Mouse (Mus musculus) embryonic facial prominence, embryonic 13.5 days (tissue): ENCODE data around the gene Slc13a5. TPM values are rescaled to one million over a fixed set of nuclear protein-coding genes. Genes with fewer than 3 reads are reported as not detected.

Experiments used
- ATAC-seq: fragments of 200-750 bp; cut with Nextera tagmentation; 2 replicates; pipeline ENCODE4 v1.8.0; 2017; ENCODE audit warnings: low read depth; ENCODE audit not compliant: insufficient number of reproducible peaks, insufficient read depth, low FRiP score, low TSS enrichment
- H3K27ac ChIP-seq: fragments of 300-500 bp; sonication (generic); 2 replicates; pipeline ENCODE4 v1.5.1; 2015; ENCODE audit warnings: moderate library complexity, mild to moderate bottlenecking, inconsistent platforms
- H3K27me3 ChIP-seq: fragments of 300-500 bp; sonication (generic); 2 replicates; pipeline ENCODE4 v1.6.1; 2015; ENCODE audit warnings: mild to moderate bottlenecking, inconsistent platforms
- H3K36me3 ChIP-seq: fragments of 300-500 bp; sonication (generic); 2 replicates; pipeline ENCODE4 v1.6.1; 2015; ENCODE audit warnings: mild to moderate bottlenecking, inconsistent platforms
- H3K4me1 ChIP-seq: fragments of 300-500 bp; sonication (generic); 2 replicates; pipeline ENCODE4 v1.6.1; 2015; ENCODE audit warnings: inconsistent platforms
- H3K4me2 ChIP-seq: fragments of 300-500 bp; sonication (generic); 2 replicates; pipeline ENCODE4 v1.6.1; 2015; ENCODE audit warnings: moderate library complexity, mild to moderate bottlenecking, inconsistent platforms
- H3K4me3 ChIP-seq: fragments of 300-500 bp; sonication (generic); 2 replicates; pipeline ENCODE4 v1.5.1; 2015; ENCODE audit warnings: mild to moderate bottlenecking, inconsistent platforms
- H3K9ac ChIP-seq: fragments of 300-500 bp; sonication (generic); 2 replicates; pipeline ENCODE4 v1.6.1; 2015; ENCODE audit warnings: mild to moderate bottlenecking, inconsistent platforms
- H3K9me3 ChIP-seq: fragments of 300-500 bp; sonication (generic); 2 replicates; pipeline ENCODE4 v1.6.1; 2016; ENCODE audit warnings: inconsistent platforms
- WGBS: fragments of 180-500 bp; shearing (Covaris S2); methylation state at CpG from one replicate; pipeline ENCODE4 v1.1.7; 2015; ENCODE audit warnings: mixed read lengths; 5-methylcytosine and 5-hydroxymethylcytosine counted together
- polyA plus RNA-seq: library from polyadenylated mRNA; unstranded; fragments of >200 nt; fragmentation: Nextera tagmentation; extraction: Ambion mirVana; gene quantifications from 2 replicates; pipeline ENCODE4 v1.2.1, GENCODE M21; 2015

The Slc13a5 gene
- polyA plus RNA-seq, 1 experiment from 2014 or later, result 4.7 TPM

DNA sequence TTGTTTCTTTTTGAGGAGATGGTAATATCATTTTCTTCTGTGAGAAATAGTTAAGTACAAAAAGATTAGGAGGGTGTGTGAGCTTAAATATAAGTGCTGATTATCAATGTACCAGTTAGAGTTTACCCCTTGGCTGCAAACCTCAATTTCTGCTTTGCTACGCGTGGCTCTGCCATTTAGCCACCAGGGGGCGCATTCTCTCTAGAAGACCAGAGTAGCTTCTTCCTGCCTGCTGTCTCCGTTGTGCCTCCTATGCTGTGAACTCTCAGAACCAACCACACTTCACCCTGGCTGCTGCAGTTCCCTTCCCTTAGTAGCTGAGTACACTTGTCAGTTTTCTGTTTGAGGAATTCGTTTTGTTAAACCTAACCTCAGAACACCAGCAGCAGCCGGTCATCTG is 45.7 kb downstream of the Slc13a5 start:
- Histone ChIP-seq H3K36me3 (0 out of 2 replicates have a peak, but pooled peaks cover 6% of the 10 kb centered on the region), H3K27me3 (no peaks in the 10 kb centered on the region), H3K9ac (no peak overlapping the region), H3K4me2 (no peak overlapping the region), H3K9me3 (no peaks in the 10 kb centered on the region), H3K4me1 (peaks cover 15% of the 10 kb centered on the region), H3K4me3 (no peak overlapping the region), H3K27ac (no peak overlapping the region)
- no peak for ATAC-seq
- WGBS, result 15% methylated on average over 6 of the region's 6 CpGs

- no peak for ATAC-seq
These were observed 49.9 kb downstream of the Slc13a5 start for GRCm38 (mm10) chr11:72217116-72217515.

GRCm38 (mm10) chr11:72215410-72215797 is 51.6 kb downstream of the Slc13a5 start, which contains the start of gene Med31:
TSS of gene Med31 (minus strand) at chr11:72215592.
- Histone ChIP-seq H3K27ac (peak within 1 kb of the TSS; percentile 68), H3K4me3 (peak within 1 kb of the TSS; percentile 63), H3K36me3 (peaks cover 29% of the 10 kb centered on the region), H3K4me1 (peaks cover 21% of the 10 kb centered on the region), H3K9ac (peak within 1 kb of the TSS; percentile 84), H3K27me3 (no peaks in the 10 kb centered on the region), H3K9me3 (no peaks in the 10 kb centered on the region), H3K4me2 (peak within 1 kb of the TSS; percentile 93)
- WGBS, result 3% methylated on average over 29 of the region's 29 CpGs
- peak; percentile 59 for ATAC-seq

More at GRCm38 (mm10) chr11:72217116-72217515, 49.9 kb downstream of the Slc13a5 start:
- no peak overlapping the region for H3K4me3 ChIP-seq
- H3K4me1 ChIP-seq, result peaks cover 21% of the 10 kb centered on the region
- H3K27me3 ChIP-seq, result no peaks in the 10 kb centered on the region
- H3K4me2 ChIP-seq, result no peak overlapping the region
- H3K9ac ChIP-seq, result 0 out of 2 replicates have a peak overlapping the region, but pooled peaks have one; percentile 44
- H3K9me3 ChIP-seq, result no peaks in the 10 kb centered on the region
- H3K27ac ChIP-seq, result no peak overlapping the region
- 83% methylated on average over 5 of the region's 5 CpGs for WGBS
- H3K36me3 ChIP-seq, result peaks cover 14% of the 10 kb centered on the region; the same call in 1 of the 2 replicates

GRCm38 (mm10) chr11:72214591-72215409 is 52.2 kb downstream of the Slc13a5 start:
- Histone ChIP-seq H3K27me3 (no peaks in the 10 kb centered on the region), H3K4me2 (peak overlapping the region; percentile 93), H3K4me3 (peak overlapping the region; percentile 63), H3K9ac (peak overlapping the region; percentile 84), H3K27ac (peak overlapping the region; percentile 68), H3K4me1 (peaks cover 21% of the 10 kb centered on the region), H3K9me3 (no peaks in the 10 kb centered on the region), H3K36me3 (peaks cover 35% of the 10 kb centered on the region)
- peak; percentile 93 for ATAC-seq
- 1% methylated on average over 51 of the region's 51 CpGs for WGBS

DNA sequence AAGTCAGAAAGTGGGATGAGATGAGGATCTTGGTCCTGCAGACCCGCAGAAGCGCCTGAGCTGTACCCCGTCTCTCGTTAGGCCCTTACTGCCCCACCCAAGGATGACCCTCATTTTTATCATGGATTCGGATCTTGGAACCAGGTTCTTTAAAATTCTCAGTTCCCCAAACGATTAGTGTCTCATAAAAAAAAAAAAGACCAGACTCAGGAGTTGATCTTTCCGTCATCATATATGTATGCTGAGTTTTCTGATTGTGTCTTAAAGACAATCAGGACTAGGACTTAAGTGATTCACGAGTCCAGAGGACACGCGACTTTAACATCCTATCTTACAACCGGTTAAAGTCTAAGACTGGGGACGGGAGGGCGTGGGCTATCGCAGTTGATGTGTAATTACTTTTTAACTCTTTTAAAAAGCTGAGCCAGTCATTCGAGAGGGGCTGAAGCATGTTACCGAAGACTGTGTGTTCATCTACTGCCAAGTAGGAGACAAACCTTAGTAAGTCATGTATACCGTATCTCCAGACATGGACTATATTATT is 59.1 kb downstream of the Slc13a5 start:
- Histone ChIP-seq H3K4me1 (peaks cover 30% of the 10 kb centered on the region), H3K4me2 (peak overlapping the region; percentile 87), H3K4me3 (peak overlapping the region; percentile 71), H3K27me3 (no peaks in the 10 kb centered on the region), H3K9me3 (no peaks in the 10 kb centered on the region), H3K9ac (peak overlapping the region; percentile 87), H3K36me3 (peaks cover 30% of the 10 kb centered on the region), H3K27ac (peak overlapping the region; percentile 71)
- no peak for ATAC-seq
- 13% methylated on average over 17 of the region's 17 CpGs for WGBS

DNA sequence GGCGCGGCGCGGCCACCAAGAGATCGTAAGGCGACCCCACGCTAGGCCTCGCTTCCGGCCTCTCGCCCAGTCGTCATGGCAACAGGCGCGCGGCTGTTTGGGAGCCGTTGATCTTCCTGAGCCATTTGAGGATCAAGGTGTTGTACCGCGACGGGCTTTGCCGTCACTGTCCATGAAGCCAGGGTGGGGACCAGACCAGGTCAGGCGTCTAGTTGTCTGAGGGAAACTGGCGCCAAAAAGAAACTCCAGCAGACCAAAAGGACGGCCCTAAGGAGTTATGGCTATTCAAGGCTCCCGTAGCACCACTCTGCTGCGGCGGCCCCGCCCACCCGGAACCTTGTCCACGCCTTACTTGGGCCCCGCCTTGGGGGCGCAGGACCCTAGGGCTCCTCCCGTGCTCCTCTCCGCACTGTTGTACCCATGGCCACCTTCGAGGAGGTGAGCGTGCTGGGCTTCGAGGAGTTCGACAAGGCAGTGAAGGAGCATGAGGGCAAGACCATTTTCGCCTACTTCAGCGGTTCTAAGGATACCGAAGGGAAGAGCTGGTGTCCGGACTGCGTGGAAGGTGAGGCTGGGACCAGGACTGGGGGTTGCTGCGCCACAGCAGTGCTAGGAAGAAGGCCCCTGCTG is 59.7 kb downstream of the Slc13a5 start, which contains the start of the genes 4933427D14Rik and Txndc17:
TSS of gene 4933427D14Rik (minus strand) at position 256 of the 630 bp plus-strand sequence.
TSS of gene Txndc17 (plus strand) at position 344 of the 630 bp plus-strand sequence.
- Histone ChIP-seq H3K9me3 (no peaks in the 10 kb centered on the region), H3K4me1 (peaks cover 30% of the 10 kb centered on the region), H3K27ac (peak within 1 kb of the TSS; percentile 71), H3K4me3 (peak within 1 kb of the TSS; percentile 71), H3K27me3 (no peaks in the 10 kb centered on the region), H3K4me2 (peak within 1 kb of the TSS; percentile 87), H3K36me3 (peaks cover 28% of the 10 kb centered on the region), H3K9ac (peak within 1 kb of the TSS; percentile 87)
- under 1% methylated on average over 42 of the region's 42 CpGs for WGBS
- ATAC-seq, result peak; percentile 90

- peak; percentile 22; the same call in 1 of the 2 replicates for ATAC-seq
- peaks cover 29% of the 10 kb centered on the region for H3K36me3 ChIP-seq
- WGBS, result under 1% methylated on average over 43 of the region's 43 CpGs
These were observed 60.5 kb downstream of the Slc13a5 start, which contains the start of gene Gm43951 for GRCm38 (mm10) chr11:72206341-72207203. TSS of gene Gm43951 (minus strand) at chr11:72206840.

GRCm38 (mm10) chr11:72205256-72205655 is 61.8 kb downstream of the Slc13a5 start:
- no peak for ATAC-seq
- Histone ChIP-seq H3K27me3 (no peaks in the 10 kb centered on the region), H3K9ac (peak overlapping the region; percentile 87; the same call in 1 of the 2 replicates), H3K4me1 (peaks cover 30% of the 10 kb centered on the region), H3K27ac (no peak overlapping the region), H3K9me3 (no peaks in the 10 kb centered on the region), H3K4me2 (peak overlapping the region; percentile 87), H3K4me3 (peak overlapping the region; percentile 71), H3K36me3 (peaks cover 24% of the 10 kb centered on the region)
- 82% methylated on average over 6 of the region's 6 CpGs for WGBS

More at GRCm38 (mm10) chr11:72206341-72207203, 60.5 kb downstream of the Slc13a5 start, which contains the start of gene Gm43951:
- Histone ChIP-seq H3K27me3 (no peaks in the 10 kb centered on the region), H3K9ac (peak within 1 kb of the TSS; percentile 87), H3K27ac (peak within 1 kb of the TSS; percentile 71), H3K4me2 (peak within 1 kb of the TSS; percentile 87), H3K4me1 (peaks cover 30% of the 10 kb centered on the region), H3K9me3 (no peaks in the 10 kb centered on the region), H3K4me3 (peak within 1 kb of the TSS; percentile 71)

GRCm38 (mm10) chr11:72203440-72203839 is 63.6 kb downstream of the Slc13a5 start:
- Histone ChIP-seq H3K27ac (no peak overlapping the region), H3K4me2 (no peak overlapping the region), H3K4me1 (peaks cover 27% of the 10 kb centered on the region), H3K4me3 (no peak overlapping the region), H3K36me3 (peaks cover 23% of the 10 kb centered on the region), H3K9ac (no peak overlapping the region), H3K27me3 (no peaks in the 10 kb centered on the region), H3K9me3 (no peaks in the 10 kb centered on the region)
- 66% methylated on average over 1 of the region's 1 CpGs for WGBS
- no peak for ATAC-seq

DNA sequence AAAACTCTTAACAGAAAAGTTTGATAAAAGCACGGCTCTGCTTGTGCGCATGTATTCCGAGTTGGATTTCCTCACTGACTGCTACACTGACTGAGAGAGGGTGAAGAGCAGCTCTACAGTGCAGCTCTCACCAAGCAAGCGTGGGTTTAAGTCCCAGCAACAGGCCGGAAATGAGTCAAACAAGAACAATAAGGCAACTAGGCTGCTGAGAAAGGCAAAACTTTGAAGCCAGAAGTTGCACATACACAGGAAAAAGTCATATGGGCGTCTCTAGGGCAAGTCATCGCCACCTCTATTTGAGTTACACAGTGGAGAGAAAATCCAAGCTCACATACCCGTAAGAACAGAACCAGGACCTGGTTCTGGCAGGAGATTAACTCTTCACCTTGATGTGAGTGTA is 70.5 kb downstream of the Slc13a5 start:
- H3K27ac ChIP-seq, result no peak overlapping the region
- H3K4me3 ChIP-seq, result no peak overlapping the region
- H3K36me3 ChIP-seq, result peaks cover 56% of the 10 kb centered on the region
- 91% methylated on average over 8 of the region's 8 CpGs for WGBS
- no peaks in the 10 kb centered on the region for H3K9me3 ChIP-seq
- no peak overlapping the region for H3K9ac ChIP-seq
- no peak overlapping the region for H3K4me2 ChIP-seq
- H3K4me1 ChIP-seq, result no peaks in the 10 kb centered on the region
- ATAC-seq, result no peak
- no peaks in the 10 kb centered on the region for H3K27me3 ChIP-seq
